Mouse (Mus musculus) liver, adult 2 months (tissue): ENCODE measurements at regions not wholly inside any gene's neighbourhood (a gene's known extent, or its start where the extent isn't known, plus 50 kb on each side); places are given as distances from the start of the nearest gene placed in this dataset.

Experiments
- CTCF ChIP-seq: fragments of 200-500 bp; IDR thresholded peaks from 2 replicates; pipeline ENCODE4 v1.5.1; 2011; ENCODE audit warnings: low read depth, low read length, control low read depth
- POLR2A ChIP-seq: fragments of 200-500 bp; IDR thresholded peaks from 2 replicates; pipeline ENCODE4 v1.6.1; 2011; ENCODE audit warnings: low read length, control low read depth; ENCODE audit not compliant: insufficient read depth; ENCODE audit errors: extremely low read depth

- no peak for TF ChIP-seq CTCF
- no peak for TF ChIP-seq POLR2A
Observed at GRCm38 (mm10) chr2:50008282-50008681, 57.9 kb upstream of the Lypd6 start.
